8 mouse cellular contexts compared by ENCODE assay signal in genomic region chr2:94157051-94157450, GRCm38 (mm10). TPM values are rescaled to one million over a fixed set of nuclear protein-coding genes. Genes with fewer than 3 reads are reported as not detected.
DNase-seq lines count a peak whose midpoint lies in the region; ATAC-seq and TF ChIP-seq lines count a peak whose summit lies in the region.

No protein-coding gene starts in this region.

- no peak for DNase-seq in cerebellum, adult 2 months
- no peak for DNase-seq in cerebellum, adult 8-10 months
- no peak for DNase-seq in spleen, adult 2 months (ENCODE audit: low read depth in 1 of 2, low spot score in 2 of 2)
- DNase-seq in spleen, postnatal 36 days (ENCODE audit: low spot score in 2 of 2), result no peak
- no peak for DNase-seq in right cerebral cortex, postnatal 14 days
- DNase-seq in adrenal gland, postnatal 14 days, result no peak

- H3K9ac ChIP-seq in limb, embryonic 13.5 days, result peak overlapping the region; percentile 87
- H3K9ac ChIP-seq in stomach, embryonic 15.5 days, result peak overlapping the region; percentile 89

- peak overlapping the region; percentile 69 for H3K4me2 ChIP-seq in limb, embryonic 13.5 days (replicated peaks)
- peak overlapping the region; percentile 62 for H3K4me2 ChIP-seq in stomach, embryonic 15.5 days

- no peak overlapping the region for H3K27ac ChIP-seq in cerebellum, adult 2 months (ENCODE audit: insufficient read depth, low read length)
- no peak overlapping the region for H3K27ac ChIP-seq in spleen, adult 2 months (ENCODE audit: insufficient read depth, low read length)
- H3K27ac ChIP-seq in limb, embryonic 13.5 days, result peak overlapping the region; percentile 89
- peak overlapping the region; percentile 92 for H3K27ac ChIP-seq in stomach, embryonic 15.5 days

- WGBS in cerebellum, adult 2 months, result 2% methylated on average over 10 of the region's 10 CpGs
- WGBS in spleen, adult 2 months, result 2% methylated on average over 10 of the region's 10 CpGs
- WGBS in limb, embryonic 13.5 days, result 2% methylated on average over 10 of the region's 10 CpGs
- WGBS in stomach, embryonic 15.5 days, result 1% methylated on average over 10 of the region's 10 CpGs

- no peak for TF ChIP-seq POLR2A in cerebellum, adult 2 months (IDR thresholded peaks at IDR 0.05; ENCODE audit: borderline replicate concordance, insufficient read depth, low read length)
- TF ChIP-seq POLR2A in spleen, adult 2 months (IDR thresholded peaks at IDR 0.05; ENCODE audit: low read depth, low read length), result no peak

- H3K27me3 ChIP-seq in cerebellum, adult 2 months (ENCODE audit: control insufficient read depth, insufficient read depth, low read length), result no peaks in the 10 kb centered on the region
- no peaks in the 10 kb centered on the region for H3K27me3 ChIP-seq in spleen, adult 2 months (ENCODE audit: control insufficient read depth, insufficient read depth, low read length)
- H3K27me3 ChIP-seq in limb, embryonic 13.5 days, result no peaks in the 10 kb centered on the region
- H3K27me3 ChIP-seq in stomach, embryonic 15.5 days (replicated peaks), result no peaks in the 10 kb centered on the region

- TF ChIP-seq CTCF in cerebellum, adult 2 months (IDR thresholded peaks at IDR 0.05; ENCODE audit: borderline replicate concordance, insufficient read depth, low read depth, low read length), result no peak
- no peak for TF ChIP-seq CTCF in spleen, adult 2 months (IDR thresholded peaks at IDR 0.05; ENCODE audit: extremely low read depth, insufficient read depth, insufficient read length, insufficient replicate concordance)

- H3K4me3 ChIP-seq in cerebellum, adult 2 months (replicated peaks; ENCODE audit: insufficient read depth, low read depth, low read length), result peak overlapping the region; percentile 93
- peak overlapping the region; percentile 78 for H3K4me3 ChIP-seq in spleen, adult 2 months (ENCODE audit: extremely low read depth, insufficient read depth, insufficient read length)
- peak overlapping the region; percentile 79 for H3K4me3 ChIP-seq in limb, embryonic 13.5 days
- peak overlapping the region; percentile 92 for H3K4me3 ChIP-seq in stomach, embryonic 15.5 days (replicated peaks)

- H3K4me1 ChIP-seq in cerebellum, adult 2 months (ENCODE audit: control insufficient read depth, insufficient read depth, low read length), result no peaks in the 10 kb centered on the region; the same call in 1 of the 2 replicates
- no peaks in the 10 kb centered on the region for H3K4me1 ChIP-seq in spleen, adult 2 months (ENCODE audit: control insufficient read depth, insufficient read depth, insufficient read length)
- peaks cover 29% of the 10 kb centered on the region for H3K4me1 ChIP-seq in limb, embryonic 13.5 days
- peaks cover 9% of the 10 kb centered on the region; the same call in 1 of the 2 replicates for H3K4me1 ChIP-seq in stomach, embryonic 15.5 days

- no peaks in the 10 kb centered on the region for H3K9me3 ChIP-seq in limb, embryonic 13.5 days
- no peaks in the 10 kb centered on the region for H3K9me3 ChIP-seq in stomach, embryonic 15.5 days

- H3K36me3 ChIP-seq in spleen, adult 2 months (ENCODE audit: control insufficient read depth, insufficient read depth, low read length), result no peaks in the 10 kb centered on the region
- 0 out of 2 replicates have a peak, but pooled peaks cover 5% of the 10 kb centered on the region for H3K36me3 ChIP-seq in limb, embryonic 13.5 days
- no peaks in the 10 kb centered on the region for H3K36me3 ChIP-seq in stomach, embryonic 15.5 days

- no peak for ATAC-seq in limb, embryonic 13.5 days (ENCODE audit: low FRiP score, low read depth)
- no peak for ATAC-seq in stomach, embryonic 15.5 days (ENCODE audit: insufficient read depth, low FRiP score, low read depth)

RNA-seq across cellular contexts. Expression of gene Hsd17b12, which starts 0.7 kb away (rescaled TPM):
- 83.0 and 89.1 TPM in 2 replicates for polyA plus RNA-seq in cerebellum, adult 2 months (2012; rRNA removed)
- 8.6 and 9.7 TPM in 2 replicates for polyA plus RNA-seq in spleen, adult 2 months (2012; rRNA removed)
- polyA plus RNA-seq in limb, embryonic 13.5 days (2015; fragmentation: Nextera tagmentation; extraction: Ambion mirVana), result 110 and 112 TPM in 2 replicates
- 135 and 138 TPM in 2 replicates for polyA plus RNA-seq in stomach, embryonic 15.5 days (2015; fragmentation: Nextera tagmentation; extraction: Ambion mirVana)
- total RNA-seq in adrenal gland, postnatal 14 days (2021), result 169 and 178 TPM in 2 replicates

Comparison
In these comparisons a context has a peak if more than half of its experiments do, and no peak if none do; other contexts are left out.
1. H3K27ac ChIP-seq: peak in limb, embryonic 13.5 days (single experiment) and stomach, embryonic 15.5 days (single experiment); none in cerebellum, adult 2 months (single experiment) and spleen, adult 2 months (single experiment).
2. Peak in every context shown above with its lines, with median percentiles within 50 percentile points of each other: H3K4me3 ChIP-seq.